Mouse (Mus musculus): ENCODE results near the gene Casp14. TPM values are rescaled to one million over a fixed set of nuclear protein-coding genes. Genes with fewer than 3 reads are reported as not detected.

The Casp14 gene
- total RNA-seq (2021) = not detected

DNA sequence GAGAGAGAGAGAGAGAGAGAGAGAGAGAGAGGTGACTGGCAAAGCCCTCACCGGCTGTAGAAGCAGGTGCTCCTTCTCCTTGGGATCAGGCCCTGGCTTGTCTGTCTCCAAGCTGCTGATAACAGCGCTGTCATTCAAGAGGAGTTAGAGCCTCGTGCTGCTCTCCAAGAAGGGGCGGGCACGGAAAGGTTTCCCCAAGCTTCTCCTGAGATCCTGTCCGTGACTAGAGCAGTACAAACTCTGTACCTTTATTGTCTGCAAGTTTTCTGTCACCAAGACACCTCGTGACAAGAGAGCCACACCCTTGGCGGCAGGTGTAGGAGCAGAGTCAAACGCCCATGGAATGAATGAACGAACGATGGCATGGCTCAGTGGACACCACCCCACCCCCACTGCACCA is at the start of gene Casp14:
Casp14 (minus strand) TSS at position 239 of the 400 bp plus-strand sequence.
- intact Hi-C loops (cut with DNase I) = no loop called here
- no peak for DNase-seq (ENCODE audit: low spot score)

DNA sequence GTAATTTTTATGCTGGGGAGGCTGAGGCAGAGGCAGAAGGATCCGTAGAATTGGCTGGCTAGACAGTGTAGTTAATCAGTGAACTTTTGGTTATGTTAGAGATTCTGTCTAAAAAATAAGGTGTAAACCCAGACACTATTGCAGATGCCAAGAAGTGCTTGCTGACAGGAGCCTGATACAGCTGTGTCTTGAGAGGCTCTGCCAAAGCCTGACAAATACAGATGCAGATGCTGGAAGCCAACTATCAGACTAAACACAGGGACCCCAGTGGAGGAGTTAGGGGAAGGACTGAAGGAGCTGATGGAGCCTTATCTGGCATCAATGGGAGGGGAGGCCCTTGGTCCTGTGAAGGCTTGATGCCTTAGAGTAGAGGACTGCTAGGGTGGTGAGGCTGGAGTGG is 47.5 kb upstream of the Casp14 start:
- intact Hi-C loops (cut with DNase I) = no loop called here
- no peak for DNase-seq (ENCODE audit: low spot score)

DNA sequence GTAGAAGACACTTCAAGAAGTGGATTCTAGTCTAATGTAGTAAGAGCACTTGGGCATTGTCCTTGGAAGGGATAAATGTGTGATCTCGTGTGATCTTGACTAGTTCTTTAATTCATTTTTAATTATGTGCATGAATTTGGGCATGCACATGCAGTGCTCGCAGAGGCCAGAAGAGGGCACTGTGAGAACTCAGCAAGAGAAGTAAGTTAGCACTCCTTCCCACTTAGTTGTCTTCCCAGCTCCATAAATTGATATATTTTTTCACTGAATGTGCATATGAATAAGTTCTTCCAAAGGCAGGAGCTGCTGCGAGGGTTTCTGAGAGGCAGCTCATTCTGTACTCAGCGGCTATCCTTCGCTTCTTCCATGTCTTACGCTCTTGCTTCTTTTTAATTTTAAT is 37.9 kb upstream of the Casp14 start:
- intact Hi-C loops (cut with DNase I) = loop anchor here (1.0 kb wide), 1 partner anchor 360 kb away; no protein-coding TSS in a partner anchor
- no peak for DNase-seq (ENCODE audit: low spot score)

DNA sequence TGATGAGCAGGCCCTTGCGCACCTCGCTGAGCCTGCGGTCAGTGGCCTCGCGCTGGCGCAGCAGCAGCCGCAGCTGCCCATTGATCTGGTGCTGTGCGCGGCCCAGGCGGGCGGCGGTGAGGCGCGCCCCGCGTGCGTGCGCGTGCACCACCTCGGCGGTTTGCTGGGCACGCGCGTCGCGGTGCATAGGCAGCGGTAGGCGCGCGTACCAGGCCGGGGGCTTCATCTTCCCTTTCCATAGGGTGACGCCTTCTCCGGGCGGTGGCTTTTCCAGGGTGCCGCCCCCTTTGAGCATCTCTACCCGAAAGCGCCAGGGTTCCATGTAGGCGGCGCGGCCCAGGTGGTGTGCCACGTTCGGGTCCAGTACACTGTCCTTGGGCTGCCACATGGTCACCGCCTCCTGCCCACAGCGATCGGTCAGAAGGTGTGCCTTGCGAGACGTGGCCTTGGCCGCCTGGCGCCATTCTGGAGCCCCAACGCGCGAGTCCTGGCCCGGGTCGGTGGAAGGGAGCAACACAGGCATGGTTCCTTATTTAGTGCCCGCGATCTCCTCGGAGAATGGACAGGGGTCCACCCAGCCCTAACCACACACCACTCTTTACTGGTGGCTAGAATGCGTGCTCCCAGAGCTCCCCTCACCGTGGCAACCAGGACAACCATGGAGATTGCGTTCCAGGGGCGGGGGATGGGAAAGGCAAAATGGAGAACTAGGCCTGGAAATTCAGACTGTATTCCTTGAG is 34.5 kb upstream of the Casp14 start, which contains the start of gene Ccdc105:
Ccdc105 (minus strand) TSS at position 614 of the 740 bp plus-strand sequence.
- intact Hi-C loops (cut with DNase I) = no loop called here
- DNase-seq (ENCODE audit: low spot score) = no peak

DNA sequence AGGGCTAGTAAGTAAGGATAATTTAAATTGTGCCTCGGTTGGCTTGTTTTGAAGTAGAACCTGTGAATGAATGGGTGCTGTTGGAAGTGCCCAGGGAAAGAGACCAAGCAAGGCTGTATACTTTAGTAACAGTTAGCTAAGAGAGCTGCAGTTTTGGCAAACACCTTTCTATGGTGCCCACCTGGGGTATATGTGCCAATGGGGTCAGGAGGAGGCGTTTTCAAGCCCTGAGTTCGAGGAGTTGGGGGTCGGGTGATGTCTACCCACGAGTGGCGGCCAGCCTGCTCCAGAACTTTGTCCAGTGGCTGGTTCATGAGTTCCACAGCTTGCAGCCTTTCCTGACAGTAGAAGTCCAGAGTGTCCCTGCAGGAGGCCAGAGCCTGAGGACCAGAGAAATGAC is 30.9 kb upstream of the Casp14 start:
- intact Hi-C loops (cut with DNase I) = no loop called here
- no peak for DNase-seq (ENCODE audit: low spot score)

DNA sequence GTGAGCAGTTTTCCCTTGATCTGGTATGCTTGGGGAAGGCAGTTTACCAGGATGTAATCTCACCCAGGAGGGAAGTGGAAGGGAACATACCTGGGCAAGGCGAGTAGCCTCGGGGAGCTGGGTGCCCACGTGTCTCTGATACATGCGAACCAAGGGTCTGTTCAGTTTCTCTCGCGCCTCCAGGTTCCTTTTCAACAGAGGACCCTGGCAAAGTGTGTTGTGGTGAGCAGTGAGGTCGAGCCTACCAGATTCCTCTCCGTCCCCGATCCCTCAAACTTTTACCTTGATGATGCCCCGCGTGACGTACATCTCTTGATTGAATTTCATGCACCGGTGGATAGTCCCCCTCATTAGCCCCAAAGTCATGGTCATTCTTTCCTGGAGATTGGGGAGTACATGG is 30.1 kb upstream of the Casp14 start:
- no peak for DNase-seq (ENCODE audit: low spot score)
- intact Hi-C loops (cut with DNase I) = no loop called here

DNA sequence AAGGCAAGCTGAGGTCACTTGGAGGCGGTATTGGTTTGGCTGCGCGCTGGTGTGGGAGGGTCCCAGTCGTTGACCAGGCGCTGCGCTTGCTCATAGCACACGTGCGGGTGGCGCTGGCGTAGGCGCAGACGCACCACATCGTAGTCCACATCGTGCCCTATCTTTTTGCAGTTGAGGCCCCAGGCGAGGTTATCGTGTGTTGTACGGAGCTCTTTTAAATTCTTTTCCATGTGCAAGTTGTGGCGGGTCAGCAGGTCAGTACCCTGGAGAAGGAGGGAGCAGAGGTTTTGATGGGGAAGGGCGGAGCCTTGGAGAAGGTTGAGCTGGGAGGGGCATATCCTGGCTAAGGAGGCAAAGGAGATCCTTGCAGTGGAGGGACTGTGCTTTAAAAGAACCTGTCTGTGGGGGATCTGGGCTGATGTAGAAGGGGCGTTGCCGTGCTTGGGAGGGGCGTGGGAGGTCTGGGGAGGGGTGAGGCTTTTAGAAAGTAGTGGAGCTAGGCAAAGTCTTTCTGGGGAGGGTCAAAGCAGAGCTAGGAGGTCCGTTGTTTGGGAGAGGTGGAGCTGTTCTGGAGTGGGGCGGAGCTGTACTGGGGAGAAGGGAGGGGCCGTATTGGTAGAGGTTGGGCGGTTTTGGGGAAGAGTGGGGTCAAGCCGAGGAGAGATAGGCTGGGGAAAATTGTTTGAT is 29.1 kb upstream of the Casp14 start:
- intact Hi-C loops (cut with DNase I) = no loop called here
- DNase-seq (ENCODE audit: low spot score) = no peak

DNA sequence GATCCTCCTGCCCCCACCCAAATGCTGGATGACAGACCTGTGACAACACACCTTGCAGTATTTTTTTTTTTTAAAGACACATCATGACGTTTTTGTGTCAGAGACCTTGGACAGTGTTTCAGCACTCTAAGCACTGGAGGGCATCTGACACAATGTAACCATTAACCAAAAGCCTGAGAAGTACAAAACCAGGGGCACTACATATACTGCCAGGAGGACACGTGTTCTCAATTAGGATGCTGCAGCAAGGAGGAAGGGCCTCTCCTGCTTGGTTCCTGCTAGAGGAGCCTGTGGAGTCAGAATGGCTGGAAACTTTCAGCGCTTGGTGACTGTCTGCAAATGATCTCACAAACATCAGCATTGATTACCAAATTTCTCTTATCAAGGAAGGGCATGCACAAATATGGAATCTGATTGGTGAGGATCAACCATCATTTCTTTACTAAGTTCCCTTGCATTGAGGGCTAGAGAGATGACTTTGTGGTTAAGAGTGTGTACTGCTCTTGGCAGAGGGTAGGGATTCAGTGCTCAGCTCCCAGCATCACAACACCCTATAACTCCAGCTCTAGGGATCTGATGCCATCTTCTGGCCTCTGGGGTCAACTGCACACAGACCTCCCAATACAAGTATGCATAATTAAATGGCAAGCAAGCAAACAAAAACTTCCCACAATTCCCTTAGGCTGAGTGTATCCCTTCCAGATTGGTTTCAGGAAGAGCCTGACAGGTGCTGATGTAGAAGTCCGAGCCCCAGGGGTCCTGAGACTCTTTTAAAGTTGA is 27.5 kb upstream of the Casp14 start:
- intact Hi-C loops (cut with DNase I) = no loop called here
- no peak for DNase-seq (ENCODE audit: low spot score)

DNA sequence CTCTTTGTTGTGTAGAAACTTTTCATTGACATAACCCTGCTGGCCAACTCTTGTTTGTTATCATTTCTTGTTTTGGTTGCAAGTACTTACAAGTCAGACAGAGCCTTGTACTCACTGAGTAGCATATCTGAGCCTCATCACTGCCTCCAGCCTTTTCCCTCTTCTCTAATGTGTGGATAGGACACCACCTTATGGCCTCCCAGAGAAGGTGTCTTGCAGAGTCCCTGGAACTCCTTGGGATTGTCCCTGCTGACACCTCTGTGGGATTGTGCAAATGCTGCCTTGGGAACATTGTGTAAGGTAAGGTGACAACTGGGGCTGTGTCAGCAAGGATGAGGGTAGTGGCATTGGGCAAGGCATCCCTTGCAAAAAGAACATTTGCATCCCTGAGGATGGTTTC is 25.6 kb upstream of the Casp14 start:
- intact Hi-C loops (cut with DNase I) = no loop called here
- no peak for DNase-seq (ENCODE audit: low spot score)

DNA sequence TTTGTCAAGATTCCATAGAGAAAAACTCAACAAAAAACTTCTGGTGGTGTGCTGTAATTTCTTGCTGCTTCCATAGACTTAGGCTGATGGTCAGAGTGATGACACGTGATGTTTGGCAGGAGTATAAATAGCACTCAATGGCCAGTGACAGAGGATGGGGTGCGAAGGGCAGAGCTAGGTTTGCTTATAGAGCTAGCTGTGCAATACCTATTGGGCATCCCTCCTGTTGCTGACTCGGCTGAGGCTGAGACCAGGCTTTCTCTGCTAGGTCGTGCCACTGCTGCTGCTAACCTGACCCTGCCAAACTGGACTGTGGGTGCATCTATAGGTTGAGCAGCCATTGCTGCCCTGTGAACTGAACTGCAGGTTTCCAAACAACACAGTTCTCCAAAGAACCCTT is 21.7 kb upstream of the Casp14 start:
- intact Hi-C loops (cut with DNase I) = no loop called here
- no peak for DNase-seq (ENCODE audit: low spot score)

DNA sequence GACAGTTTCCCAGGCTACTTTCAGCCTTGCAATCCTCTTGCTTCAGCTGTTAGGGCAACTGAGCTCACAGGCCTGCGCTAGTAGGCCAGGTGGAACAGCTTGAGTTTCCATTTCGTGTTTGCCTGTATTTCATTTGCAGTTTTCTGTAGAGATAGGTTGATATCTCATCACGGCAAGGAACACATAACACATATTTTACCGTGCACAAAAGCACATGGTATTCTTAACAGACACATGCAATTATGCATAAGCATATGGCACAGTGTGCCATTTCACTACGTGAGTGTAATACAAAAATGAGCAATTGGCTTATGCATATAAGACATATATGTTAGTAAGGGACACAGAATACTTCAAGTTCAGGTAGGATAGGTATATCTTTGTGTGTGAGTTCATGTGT is 9.8 kb upstream of the Casp14 start:
- no peak for DNase-seq (ENCODE audit: low spot score)
- intact Hi-C loops (cut with DNase I) = no loop called here

DNA sequence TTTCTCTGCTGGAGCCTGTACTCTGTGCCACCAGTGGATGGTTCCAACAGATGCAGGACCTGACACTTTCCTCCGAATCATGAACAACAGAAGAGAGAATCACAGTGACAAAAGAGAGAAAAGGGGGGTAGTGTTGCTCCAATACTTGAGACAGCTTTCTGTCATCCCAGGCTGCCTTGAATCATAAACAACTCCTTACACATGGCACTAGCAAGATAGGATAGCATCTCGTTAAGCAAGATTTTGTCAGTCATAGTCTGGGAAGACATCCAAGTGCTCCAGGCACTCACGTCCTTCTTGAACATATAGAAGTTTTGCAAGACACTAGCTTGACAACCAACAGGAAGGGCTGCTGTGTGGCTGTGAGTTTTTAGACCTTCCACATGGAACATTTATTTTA is 8.9 kb upstream of the Casp14 start:
- intact Hi-C loops (cut with DNase I) = no loop called here
- DNase-seq (ENCODE audit: low spot score) = no peak

DNA sequence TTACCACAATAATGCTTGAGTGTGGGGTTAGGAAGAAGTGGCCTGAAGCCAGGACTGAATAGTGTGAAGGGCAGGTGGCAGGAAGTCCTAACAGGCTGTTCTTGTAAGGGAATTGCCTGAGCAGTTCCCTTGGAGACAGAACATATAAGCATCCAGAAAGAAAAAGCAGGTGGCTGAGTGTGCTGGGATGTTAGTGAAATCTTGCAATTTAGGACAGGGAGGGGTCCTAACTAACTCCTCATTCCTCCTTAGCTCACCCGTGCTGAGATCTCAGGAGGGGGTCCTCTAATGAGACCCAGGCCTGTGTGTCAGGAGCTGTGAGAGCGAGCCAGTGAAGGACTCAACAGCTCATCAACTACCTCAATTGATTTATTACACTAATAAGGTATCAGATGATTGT is 5.3 kb upstream of the Casp14 start:
- intact Hi-C loops (cut with DNase I) = no loop called here
- no peak for DNase-seq (ENCODE audit: low spot score)

DNA sequence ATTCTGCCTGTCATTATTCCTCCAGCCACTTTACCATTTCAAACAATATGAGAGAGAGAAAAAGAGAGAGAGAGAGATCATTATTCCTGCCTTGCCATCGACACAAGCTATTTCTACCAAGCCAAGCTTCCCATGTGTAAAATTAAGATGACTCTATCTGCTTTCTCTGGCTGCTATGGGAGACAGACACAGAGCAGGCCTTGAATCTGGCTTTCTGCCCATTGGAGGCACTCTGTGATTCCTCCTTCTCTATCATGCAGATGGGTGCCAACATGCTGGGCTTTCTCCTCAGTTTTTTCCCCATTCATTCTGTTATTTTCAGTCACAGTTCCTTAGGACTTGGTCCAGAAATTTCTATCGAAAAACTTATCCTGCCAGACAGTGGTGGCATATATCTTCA is 4.6 kb upstream of the Casp14 start:
- DNase-seq (ENCODE audit: low spot score) = no peak
- intact Hi-C loops (cut with DNase I) = no loop called here

DNA sequence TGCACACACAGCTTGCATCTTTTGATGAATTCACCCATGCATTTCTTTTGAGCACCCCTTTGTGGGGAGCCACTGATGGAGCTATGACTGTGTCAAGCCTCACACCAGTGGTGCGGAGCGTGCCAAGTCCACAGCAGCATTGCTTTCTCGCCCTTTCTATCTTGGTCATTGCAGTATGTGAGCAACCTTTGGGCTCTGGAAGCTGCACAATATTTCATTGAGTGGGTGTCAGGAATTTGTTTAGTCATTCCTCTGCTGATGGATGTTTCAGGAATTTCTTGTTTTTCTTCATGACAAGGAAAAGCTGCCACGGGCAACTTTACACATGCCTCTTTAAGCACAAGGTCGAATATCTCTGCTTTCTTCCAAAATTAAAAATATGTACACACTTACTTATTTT is 3.9 kb upstream of the Casp14 start:
- DNase-seq (ENCODE audit: low spot score) = no peak
- intact Hi-C loops (cut with DNase I) = no loop called here

DNA sequence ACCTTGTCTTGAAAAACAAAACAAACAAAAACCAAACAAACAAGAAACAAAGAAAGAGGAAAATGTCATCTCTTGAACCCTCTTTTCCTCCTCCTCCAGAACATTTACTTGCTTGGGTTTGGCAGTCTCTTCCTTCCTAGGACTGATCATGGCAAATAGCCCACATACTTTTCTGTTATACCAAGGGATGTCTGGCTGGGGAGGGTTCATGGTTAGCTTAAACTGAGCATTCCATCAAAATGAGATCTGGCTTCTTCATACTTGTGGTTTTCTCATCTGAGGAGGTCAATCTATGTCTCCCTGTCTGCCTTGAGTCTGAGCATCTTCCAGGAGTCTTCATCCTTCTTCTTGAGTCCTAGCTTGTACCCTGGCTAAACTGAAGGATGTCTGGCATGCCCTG is 1.9 kb downstream of the Casp14 start:
- intact Hi-C loops (cut with DNase I) = no loop called here
- DNase-seq (ENCODE audit: low spot score) = no peak

DNA sequence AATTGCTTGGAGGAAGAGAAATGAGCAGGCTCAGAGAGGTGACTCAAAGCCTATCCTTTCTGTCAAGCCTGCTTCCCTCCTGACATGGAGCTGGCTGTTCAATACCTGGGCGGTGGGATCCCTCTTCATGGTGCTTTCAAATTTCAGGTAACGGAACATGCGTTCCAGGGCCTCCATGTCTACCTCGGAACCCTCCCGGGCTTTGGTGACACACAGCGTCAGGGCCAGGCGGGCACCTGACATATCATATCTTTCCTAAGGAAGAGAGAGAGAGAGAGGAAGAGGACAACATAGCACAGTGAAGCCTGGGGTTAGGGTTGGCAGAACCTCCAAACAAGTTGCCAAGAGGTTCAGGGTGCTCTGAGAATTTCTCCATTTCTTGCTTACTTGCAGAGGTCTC is 2.9 kb downstream of the Casp14 start:
- DNase-seq (ENCODE audit: low spot score) = no peak
- intact Hi-C loops (cut with DNase I) = no loop called here

DNA sequence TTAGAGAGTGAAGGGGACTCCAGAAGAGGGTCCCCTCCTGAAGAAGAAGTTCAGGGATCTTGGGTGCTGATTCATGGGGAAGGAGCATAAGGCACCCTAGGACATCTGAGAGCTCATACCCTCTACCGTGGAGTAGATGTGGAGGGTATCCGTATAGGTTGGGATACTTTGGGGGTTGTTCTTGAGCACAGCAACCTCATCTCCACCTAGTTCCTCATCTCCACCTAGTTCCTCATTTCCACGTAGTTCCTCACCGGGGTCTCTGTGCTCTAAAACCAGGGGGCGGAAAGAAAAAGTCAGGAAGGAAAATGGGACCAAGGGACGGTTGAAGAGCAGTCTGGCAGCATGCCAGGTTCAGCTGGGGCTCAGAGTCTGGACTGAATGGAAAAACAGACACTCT is 4.0 kb downstream of the Casp14 start:
- intact Hi-C loops (cut with DNase I) = no loop called here
- no peak for DNase-seq (ENCODE audit: low spot score)

DNA sequence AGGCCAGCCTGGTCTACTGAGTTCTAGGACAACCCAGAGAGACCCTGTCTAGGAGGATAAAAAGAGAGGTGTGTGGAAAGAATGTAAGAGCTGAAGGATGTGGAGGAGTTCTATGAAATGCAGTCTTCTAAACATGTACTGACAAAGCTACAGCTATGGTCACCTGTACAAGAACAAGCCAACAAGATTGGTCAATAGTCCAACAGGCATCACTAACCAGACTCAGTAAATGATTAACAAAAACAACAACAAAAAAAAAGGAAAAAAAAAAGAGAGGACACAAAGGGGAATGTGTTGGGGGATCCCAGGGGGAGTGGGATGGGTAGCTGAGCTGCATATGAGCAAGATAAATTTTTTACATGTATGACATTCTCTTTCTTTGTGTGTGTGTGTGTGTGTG is 7.4 kb downstream of the Casp14 start:
- intact Hi-C loops (cut with DNase I) = no loop called here
- no peak for DNase-seq (ENCODE audit: low spot score)

DNA sequence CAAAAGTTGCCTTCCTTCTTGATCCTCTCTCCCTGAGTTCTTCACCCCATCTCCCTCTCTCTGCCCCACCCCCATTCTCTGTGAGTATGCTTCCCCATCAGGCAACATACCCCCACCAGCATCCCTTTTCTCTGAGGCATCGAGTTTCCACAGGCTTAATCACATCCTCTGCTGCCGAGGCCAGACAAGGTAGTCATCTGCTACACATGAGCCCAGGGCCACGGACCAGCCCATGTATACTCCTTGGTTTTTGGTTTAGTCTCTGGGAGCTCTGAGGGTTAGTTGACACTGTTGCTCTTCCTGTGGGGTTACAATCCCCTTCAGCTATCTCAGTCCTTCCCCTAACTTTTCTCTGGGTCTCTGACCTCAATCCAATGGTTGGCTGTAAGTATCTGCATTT is 17.2 kb downstream of the Casp14 start:
- no peak for DNase-seq (ENCODE audit: low spot score)
- intact Hi-C loops (cut with DNase I) = no loop called here

DNA sequence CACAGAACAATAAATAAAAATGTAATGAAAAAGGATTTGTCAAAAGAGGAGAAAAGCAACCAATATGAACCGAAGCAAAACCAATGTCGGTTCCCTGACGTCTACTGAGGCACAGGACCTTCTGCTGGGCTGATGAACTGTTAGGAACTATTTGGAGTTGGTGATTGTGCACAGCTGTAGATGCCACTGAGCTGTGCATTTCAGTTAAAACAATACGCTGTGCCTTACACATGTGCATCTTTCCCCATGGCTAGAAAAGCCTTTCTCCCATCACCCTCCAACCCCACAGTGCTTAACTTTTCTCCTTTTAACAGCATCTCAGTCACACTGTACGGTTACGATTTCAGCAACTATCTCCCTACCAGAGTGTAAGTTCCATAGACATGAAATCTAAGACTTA is 28.1 kb downstream of the Casp14 start:
- intact Hi-C loops (cut with DNase I) = no loop called here
- DNase-seq (ENCODE audit: low spot score) = no peak

Measured in heart, postnatal 25 days (tissue).